ENCODE assay signal across 1 mouse cellular context in the genomic region with DNA sequence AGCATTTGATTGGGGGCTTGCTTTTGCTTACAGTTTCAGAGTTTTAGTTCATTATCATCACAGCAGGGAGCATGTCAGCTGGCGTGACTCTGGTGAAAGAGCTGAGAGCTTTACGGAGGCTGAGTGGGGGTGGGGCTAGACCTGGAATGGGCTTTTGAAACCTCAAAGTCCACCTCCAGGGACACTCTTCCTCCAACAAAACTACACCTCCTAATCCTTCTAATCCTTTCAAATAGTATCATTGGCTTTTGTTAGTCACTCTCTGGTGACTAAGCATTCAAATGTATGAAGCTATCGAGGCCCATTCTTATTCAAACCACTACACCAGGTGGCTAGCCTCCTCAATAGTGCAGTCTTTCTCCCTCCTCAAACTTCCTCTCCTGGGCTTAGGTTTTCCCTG.
TF ChIP-seq lines count a peak whose summit lies in the region.

No protein-coding gene starts in this region.

TF ChIP-seq in ES-E14, 5 proteins besides CTCF, POLR2A, EP300 and RAD21:
- peak; percentile 90 for TF ChIP-seq MAFK (IDR thresholded peaks at IDR 0.05; ENCODE audit: insufficient read depth, low read depth, low read length)
- TF ChIP-seq ZNF384 (IDR thresholded peaks at IDR 0.05; ENCODE audit: low read depth, low read length), result no peak
- TF ChIP-seq ZC3H11A (IDR thresholded peaks at IDR 0.05; ENCODE audit: borderline replicate concordance, low read depth, low read length), result no peak
- TF ChIP-seq CHD2 (IDR thresholded peaks at IDR 0.05; ENCODE audit: low read depth, low read length), result peak; percentile 63
- 0 out of 2 replicates have a peak, but pooled peaks have one; percentile 44 for TF ChIP-seq HCFC1 (IDR thresholded peaks at IDR 0.05; ENCODE audit: borderline replicate concordance, insufficient read depth, low read length)
